Mouse (Mus musculus) left cerebral cortex, postnatal 14 days (tissue): Measurements from ENCODE around the gene AC124502.3. TPM values are rescaled to one million over a fixed set of nuclear protein-coding genes. Genes with fewer than 3 reads are reported as not detected.
"Not testable (repeated sequence)": the region's sequence is repeated elsewhere in the genome, so short reads cannot be mapped to it uniquely, and the experiment has no call there.

Source experiments
- DNase-seq, 2 experiments: peaks; one replicate each; pipeline ENCODE4 v3.0.0; 2021 to 2022; ENCODE audit warnings: low spot score in 2 of 2, mixed read lengths in 1 of 2
- intact Hi-C: fragments of 180-260 bp; cut with DNase I; formaldehyde crosslinking; loops from one replicate; pipeline ENCODE4 v1.15.1; 2025
- total RNA-seq, 2 experiments: library from RNA; stranded (reverse); gene quantifications; 2 replicates each; pipeline ENCODE4 v1.2.3; 2021

Gene AC124502.3
- total RNA-seq, 2 experiments from 2014 or later, result 4.8 to 6.2 TPM

GRCm38 (mm10) chr19:5073028-5073427 lies 34.3 kb downstream of the AC124502.3 start:
- intact Hi-C loops, result loop anchor here (2.0 kb wide), 1 partner anchor 16 kb away; no protein-coding TSS in a partner anchor
- no peak for DNase-seq

GRCm38 (mm10) chr19:5073518-5073917 lies 34.8 kb downstream of the AC124502.3 start:
- intact Hi-C loops, result loop anchor here (2.0 kb wide), 1 partner anchor 17 kb away; no protein-coding TSS in a partner anchor
- DNase-seq, result no peak

- intact Hi-C loops, result no loop called here
- no peak for DNase-seq
Observed at GRCm38 (mm10) chr19:5079279-5079678, 40.6 kb downstream of the AC124502.3 start.

- intact Hi-C loops, result no loop called here
- no peak for DNase-seq
Observed at GRCm38 (mm10) chr19:5082005-5082404, 43.3 kb downstream of the AC124502.3 start.

DNA sequence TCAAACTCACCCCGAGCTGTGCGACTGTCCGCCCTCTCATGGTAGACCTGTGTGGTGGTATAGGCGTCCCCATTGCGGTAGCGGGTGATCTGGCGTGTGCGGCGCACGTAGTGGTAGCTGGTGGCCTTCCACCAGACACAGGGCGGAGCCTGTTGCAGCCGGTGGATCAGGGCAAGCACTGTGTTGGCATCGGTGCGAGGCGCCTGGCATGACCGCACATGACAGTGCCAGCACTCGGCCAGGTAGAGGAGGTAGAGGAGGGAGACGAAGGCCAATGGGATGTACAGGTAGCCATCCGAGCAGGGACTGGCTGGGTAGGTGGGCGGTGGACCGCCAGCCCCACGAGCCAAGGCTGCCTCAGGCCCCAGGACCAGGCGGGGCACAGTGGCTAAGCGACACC lies 43.9 kb downstream of the AC124502.3 start:
- DNase-seq, result no peak
- intact Hi-C loops, result no loop called here

DNA sequence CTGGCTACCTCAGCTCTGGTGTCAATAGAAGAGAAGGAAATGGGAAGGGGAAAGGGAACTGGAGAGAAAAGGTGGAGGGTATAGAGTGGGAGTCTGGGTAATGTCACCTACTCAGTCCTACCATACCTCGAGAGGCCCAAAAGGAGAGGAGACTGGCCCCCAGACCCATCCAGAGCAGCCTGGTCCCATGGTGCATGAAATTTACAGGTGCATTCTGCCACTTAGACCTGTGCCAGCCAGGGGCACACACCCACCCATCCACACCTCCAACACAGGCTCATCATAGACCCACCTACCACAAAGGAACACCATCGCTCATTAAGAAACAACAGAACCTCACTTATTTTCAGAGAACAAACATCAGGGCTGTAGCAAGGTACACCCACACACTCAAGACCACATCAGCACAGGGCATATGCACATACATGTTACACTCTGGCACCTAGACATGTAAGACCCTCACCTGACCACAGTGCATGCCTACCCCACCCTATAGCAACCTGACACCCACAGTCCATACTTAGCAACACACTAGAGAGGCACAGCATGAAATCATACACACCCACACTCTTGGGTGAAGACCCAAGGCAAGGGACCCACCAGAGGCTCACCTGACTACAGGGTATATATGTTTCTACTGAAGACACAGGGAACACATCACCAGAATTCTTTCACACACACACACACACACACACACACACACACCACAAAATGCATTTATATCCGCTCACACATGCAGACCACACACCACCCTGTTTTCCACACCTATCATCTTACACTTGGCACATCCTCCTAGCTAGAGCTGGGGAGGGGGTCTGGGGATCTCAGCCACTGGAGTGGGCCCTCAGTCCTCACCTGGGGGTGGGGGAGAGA lies 45.5 kb downstream of the AC124502.3 start:
- peak in 1 of 2 experiments; percentile 68 for DNase-seq
- intact Hi-C loops, result no loop called here

- intact Hi-C loops, result no loop called here
- no peak for DNase-seq
Observed at GRCm38 (mm10) chr19:5084834-5085144, 46.1 kb downstream of the AC124502.3 start.

GRCm38 (mm10) chr19:5085145-5085863 lies 46.6 kb downstream of the AC124502.3 start, which contains the start of gene Tmem151a:
Tmem151a (minus strand) TSS chr19:5085531.
- DNase-seq, result no peak
- intact Hi-C loops, result no loop called here

DNA sequence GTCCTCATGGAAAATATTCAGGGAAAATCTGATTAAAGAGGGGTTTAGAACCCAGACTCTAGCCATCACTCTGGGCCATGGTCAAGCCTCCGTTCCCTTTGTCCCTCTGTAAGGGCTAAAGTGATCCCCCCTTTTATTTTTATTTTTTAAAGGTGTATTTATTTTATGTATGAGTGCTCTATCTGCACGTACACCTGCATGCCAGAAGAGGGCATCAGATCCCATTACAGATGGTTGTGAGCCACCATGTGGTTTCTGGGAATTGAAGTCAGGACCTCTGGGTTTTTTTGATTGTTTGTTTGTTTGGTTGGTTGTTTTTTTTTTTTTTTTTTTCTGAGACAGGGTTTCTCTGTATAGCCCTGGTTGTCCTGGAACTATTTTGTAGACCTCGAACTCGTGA lies 47.8 kb downstream of the AC124502.3 start:
- intact Hi-C loops, result not testable (repeated sequence)

DNA sequence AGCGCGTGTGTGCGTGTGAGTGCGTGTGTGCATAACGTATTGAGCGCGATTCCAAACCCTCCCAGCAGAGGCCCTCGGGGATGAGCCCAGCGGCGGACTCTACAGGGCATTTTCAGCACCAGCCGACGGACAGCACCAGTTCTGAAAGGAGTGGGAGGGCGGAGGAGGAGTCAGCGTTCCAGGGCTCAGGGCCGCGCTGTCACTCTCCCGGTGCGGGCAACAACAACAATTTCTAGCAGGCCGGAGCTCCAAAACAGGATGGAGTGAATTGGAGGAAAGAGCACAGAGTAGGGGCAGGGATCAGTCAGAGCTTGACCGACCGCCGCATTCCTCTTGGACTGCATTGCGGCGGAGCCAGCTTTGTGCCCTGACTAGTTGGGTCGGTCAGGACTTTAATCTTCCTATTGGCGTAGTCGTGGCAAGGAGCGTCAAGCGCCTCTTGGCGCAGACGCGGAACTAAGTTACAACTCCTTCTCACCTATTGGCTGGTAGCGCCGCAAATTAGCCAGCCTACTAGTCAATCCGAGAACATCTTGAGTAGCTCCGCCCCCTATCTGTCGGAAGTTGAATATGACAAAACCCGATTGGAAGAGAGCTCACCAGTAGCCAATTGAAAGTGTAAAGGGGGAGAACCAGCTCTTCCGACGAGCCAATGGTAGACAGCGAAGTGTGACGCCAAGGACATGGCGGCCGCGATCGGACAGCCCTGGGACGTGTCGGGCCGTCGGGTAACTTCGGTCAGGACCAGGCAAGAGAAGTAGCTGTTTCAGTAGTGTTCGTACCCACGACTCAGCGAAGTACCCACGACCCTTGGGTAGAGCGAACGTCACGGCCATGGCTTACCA lies 49.4 kb downstream of the AC124502.3 start, which contains the start of gene Yif1a:
TSS of gene Yif1a (plus strand) at position 655 of the 845 bp plus-strand sequence.
- peak; percentile 96 to 99 for DNase-seq
- intact Hi-C loops, result no loop called here

More for the DNA sequence above, 47.8 kb downstream of the AC124502.3 start:
- not testable (repeated sequence) for DNase-seq

GRCm38 (mm10) chr19:5089324-5089723 lies 50.6 kb downstream of the AC124502.3 start:
- intact Hi-C loops, result no loop called here

DNA sequence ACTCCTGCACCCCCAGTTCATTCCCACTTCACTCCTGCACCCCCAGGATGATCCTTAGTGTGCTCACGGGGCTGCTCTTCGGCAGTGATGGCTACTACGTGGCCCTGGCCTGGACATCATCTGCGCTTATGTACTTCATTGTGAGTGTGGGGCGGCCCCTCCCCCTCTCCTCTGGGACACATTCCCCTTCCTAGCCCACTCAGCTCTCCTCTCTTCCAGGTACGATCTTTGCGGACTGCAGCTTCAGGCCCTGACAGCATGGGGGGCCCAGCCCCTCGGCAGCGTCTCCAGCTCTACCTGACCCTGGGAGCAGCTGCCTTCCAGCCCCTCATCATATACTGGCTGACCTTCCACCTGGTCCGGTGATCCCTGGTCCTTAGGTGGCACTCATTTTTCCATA lies 53.4 kb downstream of the AC124502.3 start:
- intact Hi-C loops, result no loop called here
- no peak for DNase-seq

More at GRCm38 (mm10) chr19:5089324-5089723, 50.6 kb downstream of the AC124502.3 start:
- DNase-seq, result no peak

DNA sequence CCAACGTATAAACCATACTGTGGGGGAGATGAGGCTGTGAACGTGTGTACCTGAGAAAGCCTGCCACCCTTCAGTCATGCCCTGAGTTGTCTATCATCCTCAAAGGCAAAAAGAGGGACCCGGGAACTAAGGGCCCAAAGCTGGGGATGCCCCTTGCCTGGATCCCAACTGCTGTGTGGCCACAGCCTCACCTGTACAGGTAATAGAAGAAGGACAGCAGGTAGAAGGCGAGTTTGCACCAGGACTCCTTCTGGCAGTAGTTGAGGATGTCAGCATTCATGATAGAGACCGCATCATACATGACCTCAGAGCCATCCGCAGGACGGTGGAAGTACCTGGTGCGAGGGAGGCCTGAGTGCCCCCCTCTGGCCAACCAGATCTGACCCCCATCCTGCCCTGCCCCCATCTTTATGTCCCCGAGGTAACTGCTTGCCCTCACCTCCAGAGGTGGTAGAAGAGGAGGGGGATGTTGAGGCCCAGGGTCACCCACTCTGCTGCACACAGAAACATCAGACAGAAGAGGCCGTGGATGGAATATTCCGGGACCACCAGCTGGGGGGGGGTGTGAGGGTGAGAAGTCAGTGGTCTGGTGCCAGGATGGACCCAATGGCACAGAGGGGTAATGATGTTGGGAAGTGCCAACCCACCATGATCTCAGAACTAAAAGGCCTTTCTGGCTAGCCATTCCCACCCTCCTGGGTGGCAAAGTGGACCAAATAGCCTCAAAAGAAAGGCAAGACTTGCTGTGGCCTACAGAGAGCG lies 55.0 kb downstream of the AC124502.3 start:
- intact Hi-C loops, result loop anchor here (2.0 kb wide), 1 partner anchor 45 kb away; no protein-coding TSS in a partner anchor
- DNase-seq, result no peak

- DNase-seq, result peak; percentile 99
- intact Hi-C loops, result loop anchor here (2.0 kb wide), 1 partner anchor 45 kb away; no protein-coding TSS in a partner anchor
Observed at GRCm38 (mm10) chr19:5094243-5094632, 55.5 kb downstream of the AC124502.3 start.

- intact Hi-C loops, result loop anchor here (2.0 kb wide), 1 partner anchor 44 kb away; no protein-coding TSS in a partner anchor
- no peak for DNase-seq
Observed at GRCm38 (mm10) chr19:5094746-5095417, 56.2 kb downstream of the AC124502.3 start.

DNA sequence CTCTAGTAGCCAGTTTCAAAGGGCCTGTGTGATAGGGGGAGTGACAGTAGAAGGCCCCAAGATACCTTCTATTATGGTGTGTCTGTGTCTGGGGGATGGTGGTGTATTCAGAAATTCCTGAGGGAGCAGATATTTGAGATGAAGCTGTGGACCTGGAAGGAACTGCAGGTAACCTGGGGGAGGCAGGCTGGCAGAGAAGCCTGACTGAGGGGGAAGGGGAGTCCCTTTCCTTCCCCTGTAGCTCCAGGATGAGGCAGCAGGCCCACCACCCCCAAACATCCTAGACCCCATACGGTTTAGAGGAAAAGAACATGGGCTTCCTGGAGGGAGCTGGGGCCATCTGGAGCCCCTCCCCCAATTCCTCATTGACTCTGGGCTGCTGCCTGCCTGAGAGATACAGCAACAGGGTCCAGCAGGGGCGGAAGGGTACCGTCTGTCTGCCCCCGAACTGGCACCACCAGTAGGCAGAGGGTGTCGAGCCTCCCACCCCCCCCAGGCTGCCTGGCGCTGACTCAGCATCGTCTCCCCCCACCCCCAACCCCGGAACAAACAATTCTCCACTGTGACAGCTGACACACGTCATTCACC lies 57.3 kb downstream of the AC124502.3 start:
- no peak for DNase-seq
- intact Hi-C loops, result loop anchor here (2.0 kb wide), 1 partner anchor 43 kb away; no protein-coding TSS in a partner anchor

GRCm38 (mm10) chr19:5097521-5098362 lies 59.1 kb downstream of the AC124502.3 start:
- intact Hi-C loops, result no loop called here
- DNase-seq, result no peak
